Mouse (Mus musculus): ENCODE results near the gene Kcnd3. TPM values are rescaled to one million over a fixed set of nuclear protein-coding genes. Genes with fewer than 3 reads are reported as not detected.

The Kcnd3 gene
- polyA plus RNA-seq, 1 experiment from 2014 or later: 3.6 TPM

DNA sequence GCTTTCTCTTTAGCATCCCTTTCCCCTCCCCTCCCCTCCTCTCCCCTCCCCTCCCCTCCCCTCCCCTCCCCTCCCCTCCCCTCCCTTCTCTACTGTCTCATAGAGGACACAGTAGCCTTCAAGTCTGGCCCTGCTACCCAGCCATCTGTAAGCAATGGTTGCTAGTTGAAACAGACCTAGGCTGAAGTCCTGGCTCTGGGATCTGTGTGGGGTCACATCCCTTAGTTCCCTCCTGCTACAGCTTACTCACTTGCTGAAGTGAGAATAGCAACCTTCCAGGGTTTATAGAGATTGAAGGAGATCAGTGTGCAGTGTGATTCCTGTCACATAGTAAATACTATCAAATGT lies 262.7 kb downstream of the Kcnd3 start:
- no peak for ATAC-seq (ENCODE audit: low FRiP score, low read depth)
- no peak overlapping the region for H3K9ac ChIP-seq
- no peak overlapping the region for H3K27ac ChIP-seq
- no peak overlapping the region for H3K4me2 ChIP-seq (replicated peaks)
- no peaks in the 10 kb centered on the region for H3K9me3 ChIP-seq
- H3K27me3 ChIP-seq (replicated peaks): no peaks in the 10 kb centered on the region
- no peaks in the 10 kb centered on the region for H3K36me3 ChIP-seq
- H3K4me1 ChIP-seq: peaks cover 29% of the 10 kb centered on the region
- H3K4me3 ChIP-seq: no peak overlapping the region

DNA sequence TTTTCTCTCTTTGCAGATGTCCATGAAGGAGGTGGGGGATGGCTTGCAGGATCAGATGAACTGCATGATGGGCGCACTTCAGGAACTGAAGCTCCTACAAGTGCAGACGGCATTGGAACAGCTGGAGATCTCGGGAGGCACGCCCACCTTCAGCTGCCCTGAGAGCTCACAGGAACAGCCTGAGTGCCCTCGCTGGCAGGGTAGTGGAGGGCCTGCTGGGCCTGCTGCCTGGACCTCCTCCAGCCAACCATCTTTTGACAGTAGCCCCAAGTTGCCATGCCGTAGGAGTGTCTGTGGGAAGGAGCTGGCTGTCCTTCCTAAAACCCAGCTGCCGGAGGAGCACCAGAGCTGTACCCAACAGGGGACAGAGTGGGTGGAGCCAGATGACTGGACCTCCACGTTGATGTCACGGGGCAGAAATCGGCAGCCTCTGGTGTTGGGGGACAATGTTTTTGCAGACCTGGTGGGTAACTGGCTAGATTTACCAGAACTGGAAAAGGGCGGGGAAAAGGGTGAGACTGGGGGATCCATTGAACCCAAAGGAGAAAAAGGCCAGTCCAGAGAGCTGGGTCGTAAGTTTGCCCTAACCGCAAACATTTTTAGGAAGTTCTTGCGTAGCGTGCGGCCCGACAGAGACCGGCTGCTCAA lies 264.3 kb downstream of the Kcnd3 start:
- Histone ChIP-seq H3K4me2 (replicated peaks) (no peak overlapping the region), H3K4me3 (no peak overlapping the region), H3K9me3 (no peaks in the 10 kb centered on the region), H3K9ac (no peak overlapping the region), H3K4me1 (peaks cover 29% of the 10 kb centered on the region), H3K27ac (no peak overlapping the region), H3K36me3 (no peaks in the 10 kb centered on the region), H3K27me3 (replicated peaks) (no peaks in the 10 kb centered on the region)
- no peak for ATAC-seq (ENCODE audit: low FRiP score, low read depth)
- WGBS: 60% methylated on average over 18 of the region's 18 CpGs

DNA sequence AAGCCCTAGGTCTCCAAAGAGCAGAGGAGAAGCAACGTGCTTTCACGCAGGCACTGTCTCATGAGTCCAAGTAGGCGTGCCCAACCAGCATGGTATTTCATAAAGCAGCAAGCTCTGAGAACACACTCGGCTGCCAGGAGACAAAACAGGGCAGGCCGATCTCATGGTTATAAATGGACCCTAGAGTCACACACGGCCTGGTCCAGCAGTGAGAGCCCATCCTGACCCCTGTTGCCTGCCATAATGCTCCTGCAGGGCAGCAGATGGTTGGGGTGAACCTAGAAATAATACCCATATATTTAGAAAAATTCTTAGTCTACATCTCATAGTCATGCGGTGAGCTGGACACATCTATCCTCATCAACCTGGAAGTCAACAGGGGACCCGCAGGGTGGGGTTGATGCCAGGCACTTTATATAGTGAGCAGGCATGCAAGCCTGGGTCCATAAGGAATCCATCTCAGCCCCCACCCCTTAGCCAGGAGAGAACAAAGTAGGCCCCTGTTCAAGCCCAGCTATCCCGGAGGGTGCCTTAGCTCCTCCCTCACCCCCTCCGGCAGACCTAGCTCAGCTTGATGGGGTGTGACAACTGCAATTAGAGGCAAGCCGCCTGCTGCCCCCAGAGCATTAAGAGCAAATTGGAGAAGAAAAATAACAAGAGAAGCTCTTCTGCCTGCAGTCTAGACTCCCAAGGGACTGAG lies 265.9 kb downstream of the Kcnd3 start:
- Histone ChIP-seq H3K9ac (no peak overlapping the region), H3K4me1 (peaks cover 29% of the 10 kb centered on the region), H3K4me3 (no peak overlapping the region), H3K27ac (no peak overlapping the region), H3K9me3 (no peaks in the 10 kb centered on the region), H3K36me3 (no peaks in the 10 kb centered on the region), H3K4me2 (replicated peaks) (no peak overlapping the region), H3K27me3 (replicated peaks) (no peaks in the 10 kb centered on the region)
- WGBS: 53% methylated on average over 11 of the region's 11 CpGs
- peak; percentile 75 for ATAC-seq (ENCODE audit: low FRiP score, low read depth)

DNA sequence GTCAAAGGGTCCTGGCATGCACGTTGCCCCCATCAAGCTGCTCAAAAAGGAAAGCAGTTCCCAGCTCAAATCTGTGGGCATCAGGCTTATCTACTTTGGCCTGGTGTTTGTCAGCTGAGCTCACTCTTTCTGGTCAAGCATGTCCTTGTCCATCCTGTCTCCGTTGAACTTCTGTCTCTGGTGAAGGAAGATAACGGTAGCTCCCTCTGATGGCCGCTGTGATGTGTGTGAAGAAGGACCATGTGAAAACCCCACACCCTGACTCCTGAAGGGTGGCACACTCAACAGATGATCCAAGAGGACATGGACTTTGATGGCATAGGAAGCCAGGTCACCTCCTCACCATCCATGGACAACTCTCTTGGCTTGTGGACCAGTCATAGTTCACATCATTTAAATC lies 266.6 kb downstream of the Kcnd3 start:
- Histone ChIP-seq H3K27me3 (replicated peaks) (no peaks in the 10 kb centered on the region), H3K4me2 (replicated peaks) (no peak overlapping the region), H3K27ac (no peak overlapping the region)

DNA sequence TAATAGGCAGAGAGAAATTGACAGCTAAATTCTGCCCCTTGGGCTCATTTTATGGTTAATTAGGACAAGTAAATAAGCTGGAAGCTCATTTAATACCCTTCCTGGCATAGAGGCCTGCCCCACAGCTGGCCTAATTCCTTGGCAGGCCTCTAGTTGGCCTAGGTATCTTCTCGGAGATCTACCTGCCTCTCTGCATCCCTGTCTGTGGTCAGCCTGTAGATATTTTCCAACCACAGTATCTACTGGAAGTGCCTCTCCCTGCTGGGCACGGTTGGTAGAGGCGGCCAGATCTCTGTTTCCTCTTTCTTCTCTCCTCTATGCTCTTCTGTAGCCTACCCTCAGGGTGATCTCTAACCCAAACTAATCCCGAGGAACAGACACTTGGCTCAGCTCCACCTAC lies 267.8 kb downstream of the Kcnd3 start:
- Histone ChIP-seq H3K4me3 (no peak overlapping the region), H3K27ac (no peak overlapping the region), H3K27me3 (replicated peaks) (no peaks in the 10 kb centered on the region), H3K4me2 (replicated peaks) (no peak overlapping the region), H3K36me3 (no peaks in the 10 kb centered on the region), H3K9me3 (no peaks in the 10 kb centered on the region), H3K4me1 (peaks cover 18% of the 10 kb centered on the region; the same call in 1 of the 2 replicates), H3K9ac (no peak overlapping the region)
- WGBS: 85% methylated on average over 4 of the region's 4 CpGs
- no peak for ATAC-seq (ENCODE audit: low FRiP score, low read depth)

More for the DNA sequence above, 266.6 kb downstream of the Kcnd3 start:
- H3K9ac ChIP-seq: no peak overlapping the region
- whole genome bisulfite sequencing: 55% methylated on average over 4 of the region's 4 CpGs
- no peak for ATAC-seq (ENCODE audit: low FRiP score, low read depth)
- peaks cover 26% of the 10 kb centered on the region for H3K4me1 ChIP-seq
- no peak overlapping the region for H3K4me3 ChIP-seq
- H3K9me3 ChIP-seq: no peaks in the 10 kb centered on the region
- H3K36me3 ChIP-seq: no peaks in the 10 kb centered on the region

DNA sequence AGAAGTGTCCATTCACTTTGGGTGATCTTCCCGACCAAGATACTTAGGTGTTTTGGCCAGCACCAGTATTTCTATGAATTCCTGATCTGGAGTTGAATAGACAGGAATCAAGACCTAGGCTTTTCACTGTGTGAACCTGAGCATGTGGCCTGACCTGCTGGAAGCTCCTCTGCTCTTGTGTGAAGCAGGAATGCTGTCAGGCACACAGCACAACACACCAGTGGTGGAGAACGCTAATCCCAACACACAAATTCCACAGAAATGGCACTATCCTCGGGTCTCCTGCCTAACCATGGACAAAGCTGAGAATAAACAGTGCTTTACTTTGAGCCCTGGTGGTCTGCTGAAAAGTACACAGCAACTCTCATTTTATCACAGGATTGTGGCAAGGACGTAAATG lies 268.4 kb downstream of the Kcnd3 start:
- no peak for ATAC-seq (ENCODE audit: low FRiP score, low read depth)
- Histone ChIP-seq H3K9me3 (no peaks in the 10 kb centered on the region), H3K36me3 (no peaks in the 10 kb centered on the region), H3K27me3 (replicated peaks) (no peaks in the 10 kb centered on the region), H3K4me3 (no peak overlapping the region), H3K4me1 (peaks cover 18% of the 10 kb centered on the region; the same call in 1 of the 2 replicates), H3K27ac (no peak overlapping the region), H3K4me2 (replicated peaks) (no peak overlapping the region), H3K9ac (no peak overlapping the region)
- 81% methylated on average over 4 of the region's 4 CpGs for WGBS

DNA sequence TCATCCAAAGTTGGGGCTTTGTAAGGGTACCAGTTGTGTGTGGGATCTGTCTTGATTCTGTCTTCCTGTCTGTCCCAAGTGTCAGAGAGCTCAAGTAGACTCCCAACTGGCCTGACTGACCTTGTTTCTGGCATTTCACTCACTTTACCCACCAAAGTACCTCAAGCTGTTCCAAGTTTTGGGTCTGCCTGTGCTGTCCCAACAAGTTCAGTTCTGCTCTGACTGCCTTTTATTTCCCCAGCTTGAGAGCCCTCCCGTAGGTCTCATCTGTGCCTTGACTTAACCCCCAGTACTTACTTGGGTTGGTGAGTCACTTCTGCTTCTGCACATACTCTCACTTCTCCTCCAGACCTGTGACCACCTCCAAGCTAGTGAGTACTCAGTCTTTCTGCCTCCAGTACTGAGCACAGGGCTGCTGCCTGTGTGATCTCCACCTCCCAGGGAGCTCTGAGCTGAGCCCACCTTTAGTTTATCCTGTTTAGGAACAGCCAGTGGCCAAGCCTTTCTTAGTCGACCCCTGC lies 269.6 kb downstream of the Kcnd3 start:
- no peak for ATAC-seq (ENCODE audit: low FRiP score, low read depth)
- Histone ChIP-seq H3K36me3 (no peaks in the 10 kb centered on the region), H3K4me1 (peaks cover 14% of the 10 kb centered on the region; the same call in 1 of the 2 replicates), H3K27ac (no peak overlapping the region), H3K4me2 (replicated peaks) (no peak overlapping the region), H3K9me3 (no peaks in the 10 kb centered on the region), H3K27me3 (replicated peaks) (no peaks in the 10 kb centered on the region), H3K4me3 (no peak overlapping the region), H3K9ac (no peak overlapping the region)
- WGBS: 84% methylated on average over 2 of the region's 2 CpGs

DNA sequence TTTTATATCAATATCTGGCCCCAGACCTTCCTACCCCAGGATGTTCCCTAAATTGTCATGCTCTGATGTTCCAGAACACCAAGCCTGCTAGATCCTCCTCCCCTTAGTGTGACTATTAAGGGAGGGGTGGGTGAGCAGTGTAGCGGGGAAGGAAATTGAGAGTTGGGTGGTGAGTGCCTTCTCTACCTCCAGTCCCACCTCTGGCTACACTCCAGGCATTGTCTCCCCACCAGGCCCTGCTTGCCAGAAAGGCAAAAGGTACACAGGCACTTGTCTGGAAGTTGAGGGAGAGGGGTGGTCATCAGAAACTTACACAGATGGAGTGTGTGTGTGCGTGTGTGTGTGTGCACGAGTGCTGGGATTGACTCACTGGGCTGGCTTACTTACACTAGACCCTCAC lies 270.4 kb downstream of the Kcnd3 start:
- H3K36me3 ChIP-seq: no peaks in the 10 kb centered on the region
- no peak overlapping the region for H3K4me3 ChIP-seq
- peaks cover 12% of the 10 kb centered on the region; the same call in 1 of the 2 replicates for H3K4me1 ChIP-seq
- H3K27ac ChIP-seq: no peak overlapping the region
- no peaks in the 10 kb centered on the region for H3K27me3 ChIP-seq (replicated peaks)
- ATAC-seq (ENCODE audit: low FRiP score, low read depth): no peak
- no peak overlapping the region for H3K9ac ChIP-seq
- WGBS: 97% methylated on average over 3 of the region's 3 CpGs
- H3K4me2 ChIP-seq (replicated peaks): no peak overlapping the region
- H3K9me3 ChIP-seq: no peaks in the 10 kb centered on the region

Other genes starting within 250 kb of the Kcnd3 start
- gene Ddx20, start 235.2 kb downstream of the Kcnd3 start, polyA plus RNA-seq (2016; fragmentation: Nextera tagmentation; extraction: Ambion mirVana): 33.8 and 34.6 TPM in 2 replicates

All from neural tube, embryonic 12.5 days (tissue).